Mouse (Mus musculus): ENCODE results near the gene Cyb5d2. TPM values are rescaled to one million over a fixed set of nuclear protein-coding genes. Genes with fewer than 3 reads are reported as not detected.
"Not testable (repeated sequence)": the region's sequence is repeated elsewhere in the genome, so short reads cannot be mapped to it uniquely, and the experiment has no call there.

Gene Cyb5d2
- polyA plus RNA-seq, 1 experiment from 2014 or later: 7.9 TPM

- Histone ChIP-seq H3K9ac (ENCODE audit: low read length) (no peak overlapping the region), H3K9me3 (replicated peaks; ENCODE audit: control insufficient read depth, low read length) (no peaks in the 10 kb centered on the region), H3K4me1 (ENCODE audit: control insufficient read depth, insufficient read depth, low read length) (no peaks in the 10 kb centered on the region), H3K36me3 (ENCODE audit: control insufficient read depth, insufficient read depth) (peaks cover 21% of the 10 kb centered on the region), H3K27ac (ENCODE audit: low read length) (no peak overlapping the region), H3K27me3 (ENCODE audit: control insufficient read depth, insufficient read depth, low read length) (no peaks in the 10 kb centered on the region), H3K4me3 (ENCODE audit: low read length) (no peak overlapping the region), H3K4me2 (ENCODE audit: low read depth, low read length) (no peak overlapping the region)
- ATAC-seq (replicated peaks; ENCODE audit: extremely low read depth, insufficient read depth, low FRiP score): no peak
- 88% methylated on average over 3 of the region's 3 CpGs for WGBS
Observed at GRCm38 (mm10) chr11:72770324-72770723, 25.6 kb downstream of the Cyb5d2 start.

- no peaks in the 10 kb centered on the region for H3K9me3 ChIP-seq (replicated peaks; ENCODE audit: control insufficient read depth, low read length)
- peaks cover 27% of the 10 kb centered on the region for H3K36me3 ChIP-seq (ENCODE audit: control insufficient read depth, insufficient read depth)
- no peak overlapping the region for H3K27ac ChIP-seq (ENCODE audit: low read length)
- H3K4me2 ChIP-seq (ENCODE audit: low read depth, low read length): no peak overlapping the region
- WGBS: 85% methylated on average over 3 of the region's 3 CpGs
- H3K9ac ChIP-seq (ENCODE audit: low read length): no peak overlapping the region
- H3K4me1 ChIP-seq (ENCODE audit: control insufficient read depth, insufficient read depth, low read length): no peaks in the 10 kb centered on the region
- H3K4me3 ChIP-seq (ENCODE audit: low read length): no peak overlapping the region
- no peaks in the 10 kb centered on the region for H3K27me3 ChIP-seq (ENCODE audit: control insufficient read depth, insufficient read depth, low read length)
- no peak for ATAC-seq (replicated peaks; ENCODE audit: extremely low read depth, insufficient read depth, low FRiP score)
Observed at GRCm38 (mm10) chr11:72769061-72769460, 26.9 kb downstream of the Cyb5d2 start.

- no peak overlapping the region for H3K4me3 ChIP-seq (ENCODE audit: low read length)
- H3K36me3 ChIP-seq (ENCODE audit: control insufficient read depth, insufficient read depth): peaks cover 36% of the 10 kb centered on the region
- H3K27ac ChIP-seq (ENCODE audit: low read length): no peak overlapping the region
- ATAC-seq (replicated peaks; ENCODE audit: extremely low read depth, insufficient read depth, low FRiP score): no peak
- WGBS: 80% methylated on average over 8 of the region's 8 CpGs
- no peaks in the 10 kb centered on the region for H3K27me3 ChIP-seq (ENCODE audit: control insufficient read depth, insufficient read depth, low read length)
- H3K4me1 ChIP-seq (ENCODE audit: control insufficient read depth, insufficient read depth, low read length): no peaks in the 10 kb centered on the region
- H3K9me3 ChIP-seq (replicated peaks; ENCODE audit: control insufficient read depth, low read length): no peaks in the 10 kb centered on the region
- H3K9ac ChIP-seq (ENCODE audit: low read length): no peak overlapping the region
- H3K4me2 ChIP-seq (ENCODE audit: low read depth, low read length): no peak overlapping the region
Observed at GRCm38 (mm10) chr11:72767716-72768115, 28.2 kb downstream of the Cyb5d2 start.

- no peak overlapping the region for H3K9ac ChIP-seq (ENCODE audit: low read length)
- H3K4me3 ChIP-seq (ENCODE audit: low read length): no peak overlapping the region
- no peaks in the 10 kb centered on the region for H3K27me3 ChIP-seq (ENCODE audit: control insufficient read depth, insufficient read depth, low read length)
- H3K4me2 ChIP-seq (ENCODE audit: low read depth, low read length): no peak overlapping the region
- no peak overlapping the region for H3K27ac ChIP-seq (ENCODE audit: low read length)
- WGBS: 77% methylated on average over 4 of the region's 4 CpGs
- ATAC-seq (replicated peaks; ENCODE audit: extremely low read depth, insufficient read depth, low FRiP score): no peak
- H3K4me1 ChIP-seq (ENCODE audit: control insufficient read depth, insufficient read depth, low read length): no peaks in the 10 kb centered on the region
- no peaks in the 10 kb centered on the region for H3K9me3 ChIP-seq (replicated peaks; ENCODE audit: control insufficient read depth, low read length)
- peaks cover 56% of the 10 kb centered on the region for H3K36me3 ChIP-seq (ENCODE audit: control insufficient read depth, insufficient read depth)
Observed at GRCm38 (mm10) chr11:72764270-72764669, 31.7 kb downstream of the Cyb5d2 start.

GRCm38 (mm10) chr11:72760781-72761180 is 35.2 kb downstream of the Cyb5d2 start:
- Histone ChIP-seq H3K9me3 (replicated peaks; ENCODE audit: control insufficient read depth, low read length) (no peaks in the 10 kb centered on the region), H3K4me3 (ENCODE audit: low read length) (no peak overlapping the region), H3K36me3 (ENCODE audit: control insufficient read depth, insufficient read depth) (peaks cover 70% of the 10 kb centered on the region), H3K27ac (ENCODE audit: low read length) (no peak overlapping the region), H3K4me1 (ENCODE audit: control insufficient read depth, insufficient read depth, low read length) (no peaks in the 10 kb centered on the region), H3K4me2 (ENCODE audit: low read depth, low read length) (no peak overlapping the region), H3K27me3 (ENCODE audit: control insufficient read depth, insufficient read depth, low read length) (no peaks in the 10 kb centered on the region), H3K9ac (ENCODE audit: low read length) (no peak overlapping the region)
- ATAC-seq (replicated peaks; ENCODE audit: extremely low read depth, insufficient read depth, low FRiP score): no peak
- 77% methylated on average over 1 of the region's 1 CpGs for WGBS

GRCm38 (mm10) chr11:72759581-72759980 is 36.4 kb downstream of the Cyb5d2 start:
- H3K36me3 ChIP-seq (ENCODE audit: control insufficient read depth, insufficient read depth): peaks cover 73% of the 10 kb centered on the region
- no peaks in the 10 kb centered on the region for H3K4me1 ChIP-seq (ENCODE audit: control insufficient read depth, insufficient read depth, low read length)
- ATAC-seq (replicated peaks; ENCODE audit: extremely low read depth, insufficient read depth, low FRiP score): no peak
- no peak overlapping the region for H3K4me3 ChIP-seq (ENCODE audit: low read length)
- no peak overlapping the region for H3K9ac ChIP-seq (ENCODE audit: low read length)
- H3K27ac ChIP-seq (ENCODE audit: low read length): no peak overlapping the region
- no peak overlapping the region for H3K4me2 ChIP-seq (ENCODE audit: low read depth, low read length)
- no peaks in the 10 kb centered on the region for H3K9me3 ChIP-seq (replicated peaks; ENCODE audit: control insufficient read depth, low read length)
- H3K27me3 ChIP-seq (ENCODE audit: control insufficient read depth, insufficient read depth, low read length): no peaks in the 10 kb centered on the region
- 83% methylated on average over 6 of the region's 6 CpGs for WGBS

- Histone ChIP-seq H3K36me3 (ENCODE audit: control insufficient read depth, insufficient read depth) (peaks cover 75% of the 10 kb centered on the region), H3K9me3 (replicated peaks; ENCODE audit: control insufficient read depth, low read length) (no peaks in the 10 kb centered on the region), H3K9ac (ENCODE audit: low read length) (no peak overlapping the region), H3K4me1 (ENCODE audit: control insufficient read depth, insufficient read depth, low read length) (no peaks in the 10 kb centered on the region), H3K27ac (ENCODE audit: low read length) (no peak overlapping the region), H3K27me3 (ENCODE audit: control insufficient read depth, insufficient read depth, low read length) (no peaks in the 10 kb centered on the region), H3K4me3 (ENCODE audit: low read length) (no peak overlapping the region), H3K4me2 (ENCODE audit: low read depth, low read length) (no peak overlapping the region)
- WGBS: 95% methylated on average over 5 of the region's 5 CpGs
- ATAC-seq (replicated peaks; ENCODE audit: extremely low read depth, insufficient read depth, low FRiP score): no peak
Observed at GRCm38 (mm10) chr11:72758316-72758715, 37.6 kb downstream of the Cyb5d2 start.

GRCm38 (mm10) chr11:72751956-72752355 is 44.0 kb downstream of the Cyb5d2 start:
- H3K36me3 ChIP-seq (ENCODE audit: control insufficient read depth, insufficient read depth): peaks cover 68% of the 10 kb centered on the region
- no peak overlapping the region for H3K9ac ChIP-seq (ENCODE audit: low read length)
- no peak overlapping the region for H3K4me3 ChIP-seq (ENCODE audit: low read length)
- no peak for ATAC-seq (replicated peaks; ENCODE audit: extremely low read depth, insufficient read depth, low FRiP score)
- H3K27ac ChIP-seq (ENCODE audit: low read length): no peak overlapping the region
- 25% methylated on average over 2 of the region's 2 CpGs for WGBS
- H3K9me3 ChIP-seq (replicated peaks; ENCODE audit: control insufficient read depth, low read length): no peaks in the 10 kb centered on the region
- no peaks in the 10 kb centered on the region for H3K27me3 ChIP-seq (ENCODE audit: control insufficient read depth, insufficient read depth, low read length)
- H3K4me2 ChIP-seq (ENCODE audit: low read depth, low read length): no peak overlapping the region
- H3K4me1 ChIP-seq (ENCODE audit: control insufficient read depth, insufficient read depth, low read length): no peaks in the 10 kb centered on the region

GRCm38 (mm10) chr11:72739048-72739447 is 56.9 kb downstream of the Cyb5d2 start:
- Histone ChIP-seq H3K4me3 (ENCODE audit: low read length) (no peak overlapping the region), H3K4me1 (ENCODE audit: control insufficient read depth, insufficient read depth, low read length) (peaks cover 12% of the 10 kb centered on the region), H3K27me3 (ENCODE audit: control insufficient read depth, insufficient read depth, low read length) (no peaks in the 10 kb centered on the region), H3K36me3 (ENCODE audit: control insufficient read depth, insufficient read depth) (peaks cover 20% of the 10 kb centered on the region), H3K9me3 (replicated peaks; ENCODE audit: control insufficient read depth, low read length) (no peaks in the 10 kb centered on the region), H3K9ac (ENCODE audit: low read length) (no peak overlapping the region), H3K27ac (ENCODE audit: low read length) (no peak overlapping the region), H3K4me2 (ENCODE audit: low read depth, low read length) (no peak overlapping the region)
- 73% methylated on average over 1 of the region's 1 CpGs for WGBS
- no peak for ATAC-seq (replicated peaks; ENCODE audit: extremely low read depth, insufficient read depth, low FRiP score)

- not testable (repeated sequence) for H3K4me3 ChIP-seq (ENCODE audit: low read length); H3K27me3 ChIP-seq (ENCODE audit: control insufficient read depth, insufficient read depth, low read length); H3K4me2 ChIP-seq (ENCODE audit: low read depth, low read length); ATAC-seq (replicated peaks; ENCODE audit: extremely low read depth, insufficient read depth, low FRiP score); H3K9me3 ChIP-seq (replicated peaks; ENCODE audit: control insufficient read depth, low read length); H3K27ac ChIP-seq (ENCODE audit: low read length); H3K9ac ChIP-seq (ENCODE audit: low read length)
- Histone ChIP-seq H3K36me3 (ENCODE audit: control insufficient read depth, insufficient read depth) (peaks cover 19% of the 10 kb centered on the region), H3K4me1 (ENCODE audit: control insufficient read depth, insufficient read depth, low read length) (peaks cover 12% of the 10 kb centered on the region)
- 92% methylated on average over 5 of the region's 5 CpGs for WGBS
Observed at GRCm38 (mm10) chr11:72737517-72737916, 58.4 kb downstream of the Cyb5d2 start.

All from heart, embryonic 16.5 days (tissue).